Mouse (Mus musculus): ENCODE measurements around the gene 1700122O11Rik. TPM values are rescaled to one million over a fixed set of nuclear protein-coding genes. Genes with fewer than 3 reads are reported as not detected.

1700122O11Rik gene
- polyA plus RNA-seq, 1 experiment, result not detected

DNA sequence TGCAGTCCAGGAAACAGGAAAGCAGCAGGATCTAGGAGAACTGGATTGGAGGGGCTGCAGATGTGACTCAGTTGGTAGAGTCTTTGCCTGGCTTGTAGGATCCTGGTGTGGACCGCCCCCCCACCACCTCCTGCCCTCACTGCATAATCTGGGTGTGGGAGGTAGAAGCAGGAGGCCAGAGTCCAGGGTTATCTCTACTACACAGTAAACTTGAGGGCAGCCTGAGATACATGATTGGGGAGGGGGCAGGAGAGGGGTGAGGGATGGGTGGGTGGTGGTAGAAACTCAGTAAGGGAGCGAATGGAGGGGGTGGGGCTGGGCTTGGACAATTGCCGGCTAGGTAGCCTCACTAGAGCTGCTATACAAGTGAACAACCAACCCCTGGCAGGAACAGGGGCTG, 38.3 kb downstream of the 1700122O11Rik start:
- WGBS, result 38% methylated on average over 3 of the region's 3 CpGs
- Histone ChIP-seq H3K36me3 (ENCODE audit: control insufficient read depth, insufficient read depth, low read length) (no peaks in the 10 kb centered on the region), H3K27me3 (ENCODE audit: control insufficient read depth, insufficient read depth, low read length) (no peaks in the 10 kb centered on the region), H3K4me1 (ENCODE audit: control insufficient read depth, insufficient read depth, insufficient read length, low read length) (peaks cover 7% of the 10 kb centered on the region), H3K4me3 (ENCODE audit: low read depth, low read length) (no peak overlapping the region), H3K27ac (ENCODE audit: insufficient read depth, low read depth, low read length) (no peak overlapping the region)
- no peak for TF ChIP-seq POLR2A (IDR thresholded peaks at IDR 0.05; ENCODE audit: low read depth, low read length)
- TF ChIP-seq CTCF (IDR thresholded peaks at IDR 0.05; ENCODE audit: extremely low read depth, insufficient read length, insufficient replicate concordance, low read depth, low read length), result no peak

DNA sequence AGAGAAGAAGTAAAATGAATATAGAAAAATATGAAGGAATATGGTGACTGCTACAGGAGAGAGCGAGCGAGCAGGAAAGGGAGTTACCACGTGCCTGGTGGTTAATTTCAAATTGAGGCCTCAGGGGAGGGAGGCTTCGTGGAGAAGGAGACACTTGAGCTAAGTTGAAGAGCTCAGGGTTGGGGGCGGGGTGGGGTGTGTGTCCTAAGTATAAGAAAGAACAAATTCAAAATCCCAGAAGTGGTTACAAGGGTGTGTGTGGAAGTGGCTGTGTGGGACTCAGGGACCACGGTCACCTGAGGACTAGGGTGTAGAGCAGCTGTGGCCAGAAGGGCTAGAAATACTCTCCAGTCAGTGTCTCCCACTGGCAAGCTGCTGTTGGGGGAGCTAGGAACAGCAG, 38.7 kb downstream of the 1700122O11Rik start:
- 57% methylated on average over 6 of the region's 6 CpGs for WGBS
- H3K27ac ChIP-seq (ENCODE audit: insufficient read depth, low read depth, low read length), result no peak overlapping the region

DNA sequence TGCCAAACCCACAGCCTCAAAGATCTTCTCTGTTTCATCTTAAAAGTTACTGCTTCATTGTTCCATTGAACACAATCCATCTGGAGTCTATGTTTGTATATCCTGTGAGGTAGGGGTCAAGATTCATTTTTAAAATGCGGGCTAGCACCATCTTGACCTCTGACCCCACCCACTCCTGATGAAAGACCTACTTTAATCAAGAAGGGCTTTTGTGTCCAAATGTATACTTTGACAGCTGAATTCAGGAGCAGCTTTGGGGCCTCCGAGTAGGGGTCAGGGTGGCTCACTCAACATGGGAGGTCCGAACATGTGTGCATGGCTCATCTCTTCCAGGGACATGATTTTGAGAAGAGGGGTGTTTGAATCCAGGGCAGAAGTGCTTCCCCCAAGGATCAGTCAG, 40.3 kb downstream of the 1700122O11Rik start:
- TF ChIP-seq POLR2A (IDR thresholded peaks at IDR 0.05; ENCODE audit: low read depth, low read length) (no peak), CTCF (IDR thresholded peaks at IDR 0.05; ENCODE audit: extremely low read depth, insufficient read length, insufficient replicate concordance, low read depth, low read length) (no peak)
- no peaks in the 10 kb centered on the region for H3K27me3 ChIP-seq (ENCODE audit: control insufficient read depth, insufficient read depth, low read length)
- WGBS, result 72% methylated on average over 3 of the region's 3 CpGs
- no peak overlapping the region for H3K4me3 ChIP-seq (ENCODE audit: low read depth, low read length)
- peaks cover 5% of the 10 kb centered on the region for H3K4me1 ChIP-seq (ENCODE audit: control insufficient read depth, insufficient read depth, insufficient read length, low read length)
- H3K36me3 ChIP-seq (ENCODE audit: control insufficient read depth, insufficient read depth, low read length), result no peaks in the 10 kb centered on the region
- H3K27ac ChIP-seq (ENCODE audit: insufficient read depth, low read depth, low read length), result no peak overlapping the region

More for the DNA sequence above, 38.7 kb downstream of the 1700122O11Rik start:
- Histone ChIP-seq H3K4me3 (ENCODE audit: low read depth, low read length) (no peak overlapping the region), H3K27me3 (ENCODE audit: control insufficient read depth, insufficient read depth, low read length) (no peaks in the 10 kb centered on the region), H3K4me1 (ENCODE audit: control insufficient read depth, insufficient read depth, insufficient read length, low read length) (peaks cover 5% of the 10 kb centered on the region), H3K36me3 (ENCODE audit: control insufficient read depth, insufficient read depth, low read length) (no peaks in the 10 kb centered on the region)
- TF ChIP-seq POLR2A (IDR thresholded peaks at IDR 0.05; ENCODE audit: low read depth, low read length) (no peak), CTCF (IDR thresholded peaks at IDR 0.05; ENCODE audit: extremely low read depth, insufficient read length, insufficient replicate concordance, low read depth, low read length) (no peak)

DNA sequence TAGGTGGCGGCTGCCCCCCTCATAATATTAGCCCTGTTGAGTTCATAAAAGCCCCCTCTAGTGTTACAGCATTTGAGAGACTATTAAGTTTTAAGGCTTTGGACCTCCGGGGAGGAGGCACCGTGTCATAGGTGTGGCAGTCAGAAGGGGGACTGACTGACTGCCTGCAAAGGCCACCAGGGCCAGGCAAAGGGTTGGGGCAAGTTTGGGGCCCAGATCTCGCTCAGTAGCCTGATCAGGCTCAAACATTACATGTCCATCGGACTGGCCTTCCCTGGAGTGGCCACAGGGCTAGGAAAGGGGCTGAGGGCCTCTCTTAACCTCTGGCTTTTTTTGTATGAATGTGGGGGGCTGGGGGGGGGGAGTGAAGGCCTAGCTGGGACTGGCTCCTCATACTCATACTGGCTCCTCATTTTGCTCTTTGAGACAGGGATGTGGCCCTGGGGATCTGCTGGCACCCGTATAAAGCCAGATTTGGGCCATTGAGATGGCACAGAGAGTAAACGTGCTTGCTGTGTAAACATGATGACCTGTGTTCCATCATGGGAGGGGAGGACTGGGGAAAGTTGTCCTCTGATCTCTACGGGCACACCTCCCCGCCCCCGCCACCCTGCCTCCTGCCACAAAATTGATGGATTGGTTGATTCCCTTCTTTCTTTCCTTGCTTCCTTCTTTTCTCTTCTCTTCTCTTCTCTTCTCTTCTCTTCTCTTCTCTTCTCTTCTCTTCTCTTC, 47.5 kb downstream of the 1700122O11Rik start:
- Histone ChIP-seq H3K27ac (ENCODE audit: insufficient read depth, low read depth, low read length) (peak overlapping the region; percentile 8; the same call in 1 of the 2 replicates), H3K27me3 (ENCODE audit: control insufficient read depth, insufficient read depth, low read length) (no peaks in the 10 kb centered on the region), H3K36me3 (ENCODE audit: control insufficient read depth, insufficient read depth, low read length) (no peaks in the 10 kb centered on the region), H3K4me3 (ENCODE audit: low read depth, low read length) (no peak overlapping the region), H3K4me1 (ENCODE audit: control insufficient read depth, insufficient read depth, insufficient read length, low read length) (peaks cover 4% of the 10 kb centered on the region)
- TF ChIP-seq CTCF (IDR thresholded peaks at IDR 0.05; ENCODE audit: extremely low read depth, insufficient read length, insufficient replicate concordance, low read depth, low read length) (no peak), POLR2A (IDR thresholded peaks at IDR 0.05; ENCODE audit: low read depth, low read length) (no peak)
- WGBS, result 34% methylated on average over 10 of the region's 10 CpGs

DNA sequence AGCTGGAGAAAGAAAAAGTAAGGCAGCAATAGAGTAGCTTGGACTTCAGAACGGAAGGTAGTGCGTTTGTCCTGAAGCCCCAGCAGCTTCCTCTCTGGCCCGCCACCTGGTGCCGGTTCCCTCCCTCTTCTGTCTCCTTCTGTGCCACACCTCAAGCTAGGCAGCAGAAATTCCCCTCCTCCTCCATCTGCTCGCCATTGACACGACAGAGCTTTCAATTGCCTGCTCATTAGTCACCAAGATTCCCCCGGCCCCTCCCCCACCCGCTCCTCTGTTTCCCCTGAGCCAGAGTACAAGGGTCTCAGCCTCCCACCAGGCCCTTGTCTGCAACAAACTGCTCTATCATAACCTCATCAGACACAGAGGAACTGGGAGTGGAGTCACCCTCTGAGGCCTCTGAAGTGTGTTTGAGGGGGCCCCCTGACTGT, 48.1 kb downstream of the 1700122O11Rik start:
- peaks cover 4% of the 10 kb centered on the region for H3K4me1 ChIP-seq (ENCODE audit: control insufficient read depth, insufficient read depth, insufficient read length, low read length)
- no peak overlapping the region for H3K4me3 ChIP-seq (ENCODE audit: low read depth, low read length)
- 24% methylated on average over 8 of the region's 8 CpGs for WGBS
- H3K27me3 ChIP-seq (ENCODE audit: control insufficient read depth, insufficient read depth, low read length), result no peaks in the 10 kb centered on the region
- H3K36me3 ChIP-seq (ENCODE audit: control insufficient read depth, insufficient read depth, low read length), result no peaks in the 10 kb centered on the region
- TF ChIP-seq CTCF (IDR thresholded peaks at IDR 0.05; ENCODE audit: extremely low read depth, insufficient read length, insufficient replicate concordance, low read depth, low read length), result no peak
- TF ChIP-seq POLR2A (IDR thresholded peaks at IDR 0.05; ENCODE audit: low read depth, low read length), result no peak
- H3K27ac ChIP-seq (ENCODE audit: insufficient read depth, low read depth, low read length), result peak overlapping the region; percentile 61; the same call in 1 of the 2 replicates

DNA sequence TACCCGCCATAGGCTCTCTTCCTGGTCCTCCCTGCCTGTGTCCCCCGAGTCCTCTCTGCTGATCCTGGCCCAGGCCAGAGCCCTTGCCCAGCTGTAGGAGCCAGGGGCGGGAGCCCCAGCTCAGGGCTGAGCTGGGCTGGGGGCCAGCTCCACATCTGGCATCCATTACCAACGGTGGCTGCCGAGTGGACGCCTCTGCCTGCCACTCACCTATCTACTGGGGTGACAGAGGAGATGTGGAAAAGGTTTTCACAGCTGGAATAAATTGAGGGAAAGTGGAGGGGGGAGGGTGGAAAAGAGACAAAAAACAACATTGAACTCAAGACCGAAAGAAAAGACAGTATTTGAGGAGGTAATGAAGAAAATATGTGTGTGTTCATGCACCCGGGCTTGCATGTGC, 49.3 kb downstream of the 1700122O11Rik start:
- Histone ChIP-seq H3K27ac (ENCODE audit: insufficient read depth, low read depth, low read length) (no peak overlapping the region; the same call in 1 of the 2 replicates), H3K4me3 (ENCODE audit: low read depth, low read length) (no peak overlapping the region), H3K4me1 (ENCODE audit: control insufficient read depth, insufficient read depth, insufficient read length, low read length) (peaks cover 4% of the 10 kb centered on the region), H3K27me3 (ENCODE audit: control insufficient read depth, insufficient read depth, low read length) (no peaks in the 10 kb centered on the region), H3K36me3 (ENCODE audit: control insufficient read depth, insufficient read depth, low read length) (no peaks in the 10 kb centered on the region)
- 30% methylated on average over 8 of the region's 8 CpGs for WGBS
- TF ChIP-seq POLR2A (IDR thresholded peaks at IDR 0.05; ENCODE audit: low read depth, low read length), result no peak

DNA sequence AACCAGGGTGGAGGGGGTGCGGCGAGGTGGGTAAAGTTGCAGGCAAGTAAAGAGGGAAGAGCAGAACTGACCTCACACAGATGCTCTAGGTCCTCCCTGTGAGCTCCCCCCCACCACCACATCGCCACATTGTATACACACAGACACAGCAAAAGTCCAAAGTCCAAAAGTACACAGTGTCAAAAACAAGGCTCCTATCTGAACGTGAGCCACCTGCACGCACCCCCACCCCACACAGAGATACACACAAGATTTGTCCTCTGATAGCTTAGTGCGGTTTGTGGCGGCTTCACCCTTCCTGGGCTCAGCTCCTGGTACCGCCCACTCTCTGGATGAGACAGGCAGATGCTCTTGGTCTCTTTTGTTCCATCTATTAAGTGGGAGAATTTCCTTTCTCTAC, 50.0 kb downstream of the 1700122O11Rik start:
- 24% methylated on average over 8 of the region's 8 CpGs for WGBS
- no peak for TF ChIP-seq POLR2A (IDR thresholded peaks at IDR 0.05; ENCODE audit: low read depth, low read length)
- TF ChIP-seq CTCF (IDR thresholded peaks at IDR 0.05; ENCODE audit: extremely low read depth, insufficient read length, insufficient replicate concordance, low read depth, low read length), result no peak
- Histone ChIP-seq H3K27me3 (ENCODE audit: control insufficient read depth, insufficient read depth, low read length) (no peaks in the 10 kb centered on the region), H3K27ac (ENCODE audit: insufficient read depth, low read depth, low read length) (no peak overlapping the region), H3K36me3 (ENCODE audit: control insufficient read depth, insufficient read depth, low read length) (no peaks in the 10 kb centered on the region), H3K4me3 (ENCODE audit: low read depth, low read length) (no peak overlapping the region), H3K4me1 (ENCODE audit: control insufficient read depth, insufficient read depth, insufficient read length, low read length) (peaks cover 4% of the 10 kb centered on the region)

Other genes with a start within 250 kb of the 1700122O11Rik start
- 7.3 and 12.3 TPM in 2 replicates for gene Mdfi, start 203.6 kb downstream of the 1700122O11Rik start, polyA plus RNA-seq (2012; rRNA removed)
- 66.9 and 126 TPM in 2 replicates for gene Foxp4, start 113.6 kb downstream of the 1700122O11Rik start, polyA plus RNA-seq (2012; rRNA removed)
- not detected in 2 replicates for gene 1700067P10Rik, start 51.0 kb upstream of the 1700122O11Rik start, polyA plus RNA-seq (2012; rRNA removed)
- 0.24 and 0.38 TPM in 2 replicates for gene 9830107B12Rik, start 108.0 kb upstream of the 1700122O11Rik start, polyA plus RNA-seq (2012; rRNA removed)
- 0.39 and 1.2 TPM in 2 replicates for gene A530064D06Rik, start 129.0 kb upstream of the 1700122O11Rik start, polyA plus RNA-seq (2012; rRNA removed)
- gene Trem1, start 194.5 kb upstream of the 1700122O11Rik start, polyA plus RNA-seq (2012; rRNA removed), result 0.11 and 0.19 TPM in 2 replicates
- gene Trem3, start 209.5 kb upstream of the 1700122O11Rik start, polyA plus RNA-seq (2012; rRNA removed), result 0.16 and 0.17 TPM in 2 replicates
- 1.6 and 1.7 TPM in 2 replicates for gene Treml4, start 226.0 kb upstream of the 1700122O11Rik start, polyA plus RNA-seq (2012; rRNA removed)